Mouse (Mus musculus): ENCODE measurements around the gene Cecr2. TPM values are rescaled to one million over a fixed set of nuclear protein-coding genes. Genes with fewer than 3 reads are reported as not detected.

The Cecr2 gene
- total RNA-seq, 4 experiments from 2014 or later: 6.0 to 15.5 (median 13.8) TPM

DNA sequence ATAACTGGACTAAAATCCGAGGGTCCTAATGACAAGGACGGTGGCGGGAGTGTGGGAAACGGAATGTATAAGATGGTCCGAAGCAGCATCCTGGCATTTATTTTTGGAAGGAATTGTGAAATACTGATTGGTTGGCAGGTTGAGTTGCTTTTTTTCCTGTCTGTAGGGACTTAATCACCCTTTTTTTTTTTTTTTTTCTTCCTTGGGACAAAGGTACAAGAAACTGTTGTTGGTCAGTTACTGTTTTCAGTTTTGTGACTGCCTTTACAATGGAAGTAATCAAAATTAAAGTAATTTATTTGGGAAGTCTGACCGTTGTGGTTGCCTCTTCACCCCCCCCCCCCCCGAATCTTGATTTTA lies 1.2 kb downstream of the Cecr2 start:
- DNase-seq (ENCODE audit: low spot score in 2 of 2): no peak

DNA sequence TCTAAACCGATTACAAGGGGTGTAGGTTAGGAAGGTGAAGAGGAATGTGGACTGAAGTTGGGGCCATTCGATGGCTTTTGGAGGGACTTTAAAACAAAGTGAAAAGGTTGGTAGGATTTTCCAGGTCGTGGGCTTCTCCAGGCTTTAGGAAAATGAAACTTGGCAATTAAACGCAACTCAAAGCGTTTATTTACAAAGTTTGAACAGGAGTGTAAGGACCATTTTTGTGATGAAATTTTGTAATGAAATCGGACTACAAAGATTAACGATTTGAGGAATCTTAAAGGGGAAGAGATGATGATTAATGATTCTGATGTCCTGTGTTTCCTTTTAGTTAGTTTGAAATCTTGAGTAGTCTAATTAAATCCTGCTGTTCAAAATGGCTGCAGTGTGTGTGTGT lies 1.7 kb downstream of the Cecr2 start:
- no peak for DNase-seq (ENCODE audit: low spot score in 2 of 2)

DNA sequence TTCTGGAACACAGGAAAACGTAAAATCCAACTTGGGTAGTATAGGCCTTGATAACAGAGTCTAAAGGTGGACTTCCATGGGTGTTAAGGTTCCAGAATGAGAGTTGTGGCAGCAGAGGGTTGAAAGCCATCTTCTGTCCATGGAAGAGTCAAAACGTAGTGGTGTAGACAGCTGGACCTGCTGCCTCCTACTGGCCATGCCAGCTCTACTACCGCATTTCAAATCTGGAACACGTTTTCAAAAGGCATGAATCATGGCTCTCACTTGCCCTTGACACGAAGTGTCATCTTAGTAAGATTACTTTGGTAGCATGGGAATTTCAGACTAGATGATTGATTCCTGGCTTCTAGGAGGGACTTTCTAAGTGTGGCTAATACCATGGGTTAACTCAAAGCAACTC lies 8.0 kb downstream of the Cecr2 start:
- DNase-seq (ENCODE audit: low spot score in 2 of 2): no peak

DNA sequence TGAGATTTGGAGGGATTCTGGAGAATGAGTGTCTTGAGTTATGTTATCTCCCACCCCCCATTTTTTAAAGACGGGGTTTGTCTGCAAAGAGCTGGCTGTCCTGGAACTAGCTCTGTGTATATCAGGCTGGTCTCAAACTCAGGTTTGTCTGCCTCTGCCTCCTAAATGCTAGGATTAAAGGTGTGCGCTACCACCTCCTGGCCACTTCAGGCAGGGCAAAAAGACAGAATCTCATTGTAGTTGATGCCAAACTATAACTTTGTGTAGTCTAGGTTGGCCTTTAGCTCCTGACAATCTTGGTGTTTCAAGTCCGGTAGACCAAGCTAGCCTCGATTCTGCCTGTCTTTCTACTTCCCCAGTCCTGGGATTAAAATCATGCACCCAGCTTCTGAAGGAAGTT lies 8.7 kb downstream of the Cecr2 start:
- no peak for DNase-seq (ENCODE audit: low spot score in 2 of 2)

DNA sequence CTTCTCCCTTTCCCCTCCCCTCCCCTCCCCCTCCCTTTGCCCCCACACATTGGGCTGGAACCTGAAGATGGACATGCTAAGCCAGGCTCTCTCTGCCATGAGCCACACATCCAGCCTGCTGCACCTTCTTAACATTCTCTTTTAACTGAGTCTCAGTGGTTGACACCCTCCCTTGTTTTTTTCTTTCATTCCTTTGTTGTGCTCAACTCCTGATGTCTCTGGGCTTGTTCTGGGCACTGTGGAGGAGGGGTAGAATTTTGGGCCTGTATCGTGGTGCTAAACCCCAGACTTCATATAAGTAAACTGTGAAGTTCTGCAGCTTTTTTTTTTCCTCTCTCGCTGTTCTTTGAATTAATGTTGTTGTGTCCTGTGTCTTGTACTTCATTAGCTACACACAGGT lies 9.8 kb downstream of the Cecr2 start:
- no peak for DNase-seq (ENCODE audit: low spot score in 2 of 2)

DNA sequence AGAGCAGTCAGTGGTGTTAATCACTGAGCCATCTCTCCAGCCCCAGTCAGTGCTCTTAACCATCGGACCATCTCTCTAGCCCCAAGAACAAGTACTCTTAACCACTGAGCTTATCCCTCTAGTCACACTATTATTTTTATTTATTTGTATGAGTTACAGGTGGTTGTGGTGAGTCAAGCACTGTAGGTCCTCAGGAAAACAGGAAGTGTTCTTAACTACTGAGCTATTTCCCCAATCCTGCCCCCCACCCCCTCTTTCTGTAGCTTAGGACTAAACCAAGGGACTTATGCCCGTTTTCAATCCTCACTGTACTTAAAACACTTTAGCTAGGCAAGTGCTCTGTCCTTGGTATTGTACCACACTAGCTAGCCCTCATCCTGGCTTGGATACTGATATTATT lies 17.2 kb downstream of the Cecr2 start:
- no peak for DNase-seq (ENCODE audit: low spot score in 2 of 2)

DNA sequence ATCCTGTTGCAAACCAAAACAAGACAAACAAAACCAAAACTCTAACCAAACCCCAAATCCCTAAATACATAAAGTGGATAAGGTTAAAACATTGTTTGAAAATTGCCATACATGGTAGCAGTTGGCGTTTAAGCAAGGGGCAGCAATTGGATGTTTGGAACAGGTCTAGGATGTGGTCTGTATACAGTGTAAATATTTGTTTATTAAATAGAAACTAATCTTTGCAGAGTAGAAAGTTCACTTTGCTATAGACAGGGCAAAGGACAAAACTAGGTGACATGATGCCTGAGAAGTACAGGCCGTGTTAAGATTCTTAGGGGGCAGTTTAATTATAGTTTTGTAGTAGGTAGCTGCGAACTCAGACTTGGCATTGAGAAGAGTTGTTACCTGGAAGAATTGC lies 18.6 kb downstream of the Cecr2 start:
- no peak for DNase-seq (ENCODE audit: low spot score in 2 of 2)

DNA sequence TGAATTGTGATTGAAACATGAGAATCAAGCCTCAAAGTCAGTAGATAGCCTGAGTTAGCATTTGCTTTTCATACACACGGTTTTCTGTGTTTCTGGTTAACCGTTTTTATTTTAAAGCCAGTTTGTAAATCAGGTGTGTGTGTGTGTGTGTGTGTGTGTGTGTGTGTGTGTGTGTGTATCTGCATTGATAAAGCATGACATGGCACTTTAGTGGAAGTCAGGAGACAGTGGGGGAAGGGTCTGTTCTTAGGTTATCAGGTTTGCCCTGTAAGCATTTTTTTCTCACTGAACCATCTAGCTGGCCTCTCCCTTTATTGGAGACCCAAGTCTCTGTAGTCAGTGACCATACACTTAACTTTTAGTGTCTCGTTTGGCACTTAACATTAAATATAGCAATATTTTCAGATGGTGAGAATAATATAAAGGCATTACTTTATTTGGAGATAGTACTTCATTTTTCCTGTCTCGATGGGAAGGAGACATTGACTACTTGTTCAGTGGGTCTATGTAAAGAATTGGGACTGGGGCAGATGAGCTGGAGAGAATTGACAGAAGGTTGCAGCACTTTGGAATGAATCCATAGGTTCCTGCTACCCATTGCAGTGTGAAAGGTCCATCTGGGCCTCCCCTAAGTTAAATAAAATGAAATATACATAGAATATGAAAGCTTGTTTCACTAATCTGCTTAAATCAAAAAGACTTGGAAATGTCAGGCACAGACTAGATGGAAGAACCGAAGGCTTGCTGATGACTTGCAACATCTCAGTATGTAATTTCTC lies 20.9 kb downstream of the Cecr2 start:
- no peak for DNase-seq (ENCODE audit: low spot score in 2 of 2)

DNA sequence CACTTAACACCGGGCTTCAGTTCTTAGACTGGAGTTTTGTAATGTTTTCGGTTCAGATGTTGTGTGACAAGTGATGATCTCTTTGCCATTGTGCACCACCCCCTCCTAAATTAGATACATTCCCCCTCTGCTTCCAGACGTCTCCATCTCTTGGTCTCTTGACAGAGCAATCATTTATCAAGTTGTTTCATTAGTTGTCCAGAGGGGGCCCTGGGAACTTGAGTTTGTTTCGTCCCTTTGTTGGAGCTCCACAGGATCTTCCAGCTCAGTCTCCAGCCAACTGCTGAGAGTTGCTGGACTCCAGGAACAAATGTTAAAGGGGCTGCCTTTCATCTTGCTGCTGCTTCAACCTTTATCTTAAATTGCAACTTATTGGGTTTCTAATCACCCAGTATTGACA lies 34.1 kb downstream of the Cecr2 start:
- no peak for DNase-seq (ENCODE audit: low spot score in 2 of 2)

DNA sequence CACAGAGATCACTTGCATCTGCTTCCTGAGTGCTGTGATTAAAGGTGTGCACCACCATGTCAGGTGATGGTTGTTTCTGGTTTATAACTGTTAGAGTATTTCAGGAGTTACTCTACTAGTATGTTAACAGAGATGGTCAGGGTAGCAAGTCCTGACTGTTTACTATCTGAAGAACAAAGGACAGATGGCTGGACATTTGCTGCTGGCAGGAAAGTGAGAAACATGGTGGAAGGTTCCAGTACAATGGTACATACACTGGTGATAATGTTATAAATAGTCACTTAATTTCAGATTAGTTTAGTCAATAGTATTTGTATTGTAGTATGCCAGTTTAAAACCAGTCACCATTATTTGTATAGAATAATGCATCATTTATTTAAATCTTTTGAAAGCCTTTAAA lies 38.2 kb downstream of the Cecr2 start:
- DNase-seq (ENCODE audit: low spot score in 2 of 2): no peak

DNA sequence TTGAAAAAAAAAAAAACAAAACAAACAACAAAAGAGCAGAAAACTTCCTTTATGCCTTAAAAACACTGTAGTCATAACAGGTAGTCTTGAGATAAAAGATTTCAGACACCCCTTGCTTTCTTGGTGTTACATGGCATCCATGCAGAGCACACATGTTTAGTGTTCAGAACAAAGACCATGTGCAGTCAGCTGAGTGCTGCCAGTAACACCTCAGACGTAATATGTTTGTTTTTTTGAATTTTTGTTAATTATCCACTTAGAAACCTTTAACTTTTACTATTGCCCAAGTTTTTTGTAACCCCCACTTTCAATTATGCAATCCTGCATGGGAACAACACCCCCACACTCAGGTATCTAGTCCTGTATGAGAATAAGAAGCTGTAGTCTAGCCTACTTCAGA lies 42.6 kb downstream of the Cecr2 start:
- DNase-seq (ENCODE audit: low spot score in 2 of 2): no peak

DNA sequence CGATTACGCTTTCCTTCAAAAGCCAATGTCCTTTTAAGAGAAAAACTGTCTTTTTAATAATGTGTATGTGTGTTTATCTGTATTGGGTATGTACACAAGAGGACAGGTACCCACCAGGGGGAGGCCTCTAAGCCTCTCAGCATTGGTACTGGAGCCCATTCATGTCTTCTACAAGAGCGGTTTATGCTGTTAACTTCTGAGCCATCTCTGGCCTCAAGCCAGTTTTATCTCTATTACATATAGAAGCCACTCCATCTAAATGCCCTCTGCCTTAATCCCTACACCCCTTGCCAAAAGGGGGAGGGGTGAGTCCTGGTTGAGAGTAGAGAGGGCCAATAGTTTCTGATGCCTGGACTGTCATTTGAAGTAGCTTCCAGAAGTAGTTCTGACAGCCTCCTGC lies 48.6 kb downstream of the Cecr2 start:
- DNase-seq (ENCODE audit: low spot score in 2 of 2): no peak

DNA sequence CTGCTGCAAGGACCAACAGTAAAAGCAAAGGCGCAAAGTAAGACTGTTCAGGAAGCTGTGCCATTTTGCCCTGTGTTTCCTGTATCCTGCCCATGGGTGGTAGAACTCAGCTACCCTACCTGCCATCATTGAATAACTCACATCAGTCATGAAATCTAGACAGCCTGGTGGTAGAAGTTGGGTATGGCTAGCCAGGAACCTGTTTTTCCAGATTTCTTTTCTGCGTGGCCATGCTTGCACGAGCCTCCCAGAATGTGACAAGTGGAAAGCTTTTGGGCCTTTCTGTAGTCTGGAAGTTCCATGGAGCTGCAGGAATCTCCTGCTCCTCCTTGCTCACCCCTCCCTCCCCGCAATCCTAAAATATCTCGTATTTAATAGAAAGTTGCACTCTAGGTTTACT lies 49.1 kb downstream of the Cecr2 start:
- no peak for DNase-seq (ENCODE audit: low spot score in 2 of 2)

DNA sequence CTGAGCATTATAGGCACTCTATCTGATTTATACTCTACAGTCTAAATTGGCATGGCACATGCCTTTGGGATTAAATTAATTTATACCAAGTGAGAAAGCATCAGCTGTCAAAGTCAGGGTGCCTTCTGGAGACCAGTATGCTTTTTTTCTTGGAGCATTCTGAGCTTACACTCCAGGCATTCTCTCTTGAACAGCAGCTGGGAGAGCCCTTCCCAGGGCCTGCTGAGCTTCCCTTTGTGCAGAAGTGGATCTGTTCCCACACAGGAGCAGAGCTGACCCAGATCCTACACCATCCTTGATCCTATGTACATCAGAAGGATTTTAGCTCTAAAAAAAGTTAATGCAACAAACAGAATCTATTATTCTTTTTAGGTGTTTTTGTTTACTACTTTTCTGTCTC lies 49.7 kb downstream of the Cecr2 start:
- DNase-seq (ENCODE audit: low spot score in 2 of 2): no peak

DNA sequence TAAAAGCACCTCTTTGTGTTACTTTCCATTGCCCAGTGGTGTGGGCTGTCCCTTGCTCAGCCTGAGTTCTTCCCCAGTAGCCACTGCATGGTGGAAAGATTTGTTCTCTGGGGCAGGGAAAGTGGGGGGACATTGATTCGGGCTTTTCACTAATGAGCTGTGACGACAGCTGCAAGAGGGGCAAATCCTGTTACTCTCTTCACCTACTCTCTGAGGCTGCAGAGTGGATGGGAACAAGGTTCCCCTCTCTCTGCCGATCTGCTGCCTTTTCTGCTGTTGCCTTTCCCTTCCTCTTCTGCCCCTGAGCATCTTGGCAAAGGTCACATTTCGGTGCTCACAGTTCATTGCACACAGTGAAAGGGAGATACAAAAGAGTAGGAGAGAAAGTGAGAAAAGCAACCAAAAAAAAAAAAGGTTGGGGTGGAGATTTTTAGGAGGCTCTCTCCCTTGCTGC lies 50.4 kb downstream of the Cecr2 start:
- DNase-seq (ENCODE audit: low spot score in 2 of 2): no peak

DNA sequence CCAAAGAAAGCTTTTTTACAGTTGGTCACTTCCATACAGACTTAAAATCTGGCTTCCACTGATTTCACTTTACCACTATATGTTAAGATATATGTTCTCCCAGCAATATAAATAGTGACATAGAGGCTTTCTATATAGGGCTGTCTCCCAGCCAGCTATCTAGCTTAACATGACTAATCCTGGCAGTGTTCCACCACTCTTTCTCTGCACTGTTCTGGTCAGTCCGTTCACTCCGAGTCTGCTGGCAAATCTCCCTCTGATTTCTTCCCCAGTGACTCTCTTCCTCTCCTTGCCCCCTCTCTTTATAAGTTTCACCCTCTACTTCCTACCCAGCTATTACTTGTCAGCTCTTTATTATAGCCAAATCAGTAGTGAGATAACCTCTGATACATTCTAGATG lies 59.8 kb downstream of the Cecr2 start:
- no peak for DNase-seq (ENCODE audit: low spot score in 2 of 2)

DNA sequence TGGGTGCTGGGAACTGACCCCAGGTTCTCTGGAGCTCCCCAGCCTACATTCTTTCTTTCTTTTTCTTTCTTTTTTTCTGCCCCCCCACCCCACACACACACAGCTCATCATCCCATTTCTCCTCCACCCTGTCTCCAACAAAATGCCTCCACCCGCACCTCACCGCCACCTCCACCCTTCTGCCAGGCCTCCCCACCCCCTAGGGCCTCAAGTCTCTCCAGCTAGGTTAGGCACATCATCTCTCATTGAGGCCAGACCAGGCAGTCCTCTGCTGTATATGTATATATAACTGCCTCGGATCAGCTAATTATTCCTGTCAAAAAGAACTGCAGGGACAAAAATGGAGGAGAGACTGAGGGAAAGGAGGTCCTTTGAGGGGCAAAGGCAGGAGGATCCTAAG lies 69.8 kb downstream of the Cecr2 start:
- DNase-seq (ENCODE audit: low spot score in 2 of 2): no peak

DNA sequence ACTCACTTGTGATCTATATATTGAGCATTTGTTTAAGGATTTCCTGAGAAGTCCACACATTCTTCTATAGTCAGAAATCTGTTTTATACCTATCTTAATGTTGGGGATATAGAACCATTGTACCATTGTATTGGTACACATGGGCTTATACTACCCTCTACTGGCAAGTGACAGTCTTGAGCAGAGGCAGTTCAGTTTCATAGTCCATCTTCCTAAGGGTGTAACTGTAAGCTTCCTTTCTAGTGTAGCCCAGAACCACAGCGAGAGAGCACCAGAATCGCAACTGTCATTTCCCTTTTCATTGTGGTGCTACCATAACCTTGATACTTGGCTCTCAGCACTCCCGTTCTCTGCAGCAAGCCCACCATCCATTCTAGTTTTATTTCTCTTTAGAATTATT lies 70.4 kb downstream of the Cecr2 start:
- no peak for DNase-seq (ENCODE audit: low spot score in 2 of 2)

DNA sequence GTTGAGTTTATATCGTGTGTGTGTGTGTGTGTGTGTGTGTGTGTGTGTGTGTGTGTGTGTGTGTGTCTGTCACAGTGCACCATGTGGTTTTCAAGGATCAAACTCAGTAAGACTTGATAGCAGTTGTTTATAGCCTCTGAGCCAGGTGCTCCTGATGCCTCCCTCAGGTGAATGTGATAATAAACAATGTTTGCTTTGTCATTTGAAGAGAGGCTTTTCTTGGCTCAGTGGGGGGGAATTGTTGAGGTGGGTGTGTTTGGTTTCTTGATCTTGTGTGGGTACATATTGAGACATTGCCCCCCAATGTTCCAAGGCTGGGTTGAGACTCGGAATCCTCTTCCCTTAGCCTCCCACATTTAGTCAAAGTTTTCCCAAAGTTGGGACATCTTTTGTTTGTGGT lies 77.0 kb downstream of the Cecr2 start:
- DNase-seq (ENCODE audit: low spot score in 2 of 2): no peak

DNA sequence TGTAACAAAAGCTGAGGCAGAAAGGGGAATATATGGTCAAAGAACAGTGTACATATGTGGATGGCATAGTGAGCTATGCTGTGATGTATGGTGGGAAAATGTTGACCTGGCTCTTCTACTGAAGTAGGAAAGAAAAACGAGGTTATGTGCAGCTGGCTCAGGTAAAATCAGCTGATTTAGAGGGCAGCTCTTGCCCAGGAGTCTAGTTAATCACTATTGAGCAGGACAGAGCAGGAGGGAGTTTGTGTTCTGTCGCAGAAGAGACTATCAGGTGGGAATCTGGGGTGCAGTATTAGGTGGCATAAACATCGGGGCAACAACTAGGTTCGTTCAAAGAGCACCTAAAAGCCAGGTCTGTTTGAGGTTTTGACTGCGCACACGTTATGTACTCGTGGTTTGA lies 78.1 kb downstream of the Cecr2 start:
- DNase-seq (ENCODE audit: low spot score in 2 of 2): no peak

DNA sequence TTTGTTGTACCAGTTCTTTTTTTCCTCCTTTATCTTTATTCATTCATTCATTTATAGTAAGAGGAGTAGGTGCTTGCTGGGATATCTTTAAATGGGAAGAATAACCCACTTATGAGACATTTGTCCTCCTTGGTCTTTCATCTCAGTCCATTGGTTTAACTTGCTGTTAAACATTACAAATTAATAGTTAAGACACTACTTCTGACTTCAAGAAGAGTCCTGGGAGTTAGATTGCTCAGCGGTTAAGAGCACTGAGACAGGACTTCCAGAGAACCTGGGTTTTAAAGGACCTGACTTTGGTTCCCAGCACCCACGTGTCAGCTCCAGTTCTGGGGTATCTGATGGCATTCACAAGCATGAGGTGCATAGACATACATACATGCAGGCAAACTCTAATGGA lies 80.2 kb downstream of the Cecr2 start:
- DNase-seq (ENCODE audit: low spot score in 2 of 2): no peak

DNA sequence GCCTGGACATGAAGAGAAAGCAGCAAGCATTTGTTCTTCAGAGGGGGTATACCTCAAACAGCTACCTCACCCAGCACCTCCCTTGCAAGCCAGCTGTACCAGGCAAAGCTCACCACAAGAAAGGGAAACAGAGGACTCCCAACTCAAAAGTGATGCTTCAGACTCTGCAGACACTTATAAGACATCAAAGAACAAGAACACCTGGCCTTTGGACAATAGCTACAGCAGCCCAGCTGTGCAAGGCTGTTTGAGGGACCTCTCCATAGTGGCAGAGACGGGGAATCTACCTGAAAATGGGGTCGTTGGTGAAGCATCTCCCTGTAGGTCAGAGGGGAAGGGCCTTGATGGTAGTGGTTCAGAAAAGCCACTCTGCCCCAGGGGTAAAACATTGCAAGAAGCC lies 95.0 kb downstream of the Cecr2 start:
- no peak for DNase-seq (ENCODE audit: low spot score in 2 of 2)

DNA sequence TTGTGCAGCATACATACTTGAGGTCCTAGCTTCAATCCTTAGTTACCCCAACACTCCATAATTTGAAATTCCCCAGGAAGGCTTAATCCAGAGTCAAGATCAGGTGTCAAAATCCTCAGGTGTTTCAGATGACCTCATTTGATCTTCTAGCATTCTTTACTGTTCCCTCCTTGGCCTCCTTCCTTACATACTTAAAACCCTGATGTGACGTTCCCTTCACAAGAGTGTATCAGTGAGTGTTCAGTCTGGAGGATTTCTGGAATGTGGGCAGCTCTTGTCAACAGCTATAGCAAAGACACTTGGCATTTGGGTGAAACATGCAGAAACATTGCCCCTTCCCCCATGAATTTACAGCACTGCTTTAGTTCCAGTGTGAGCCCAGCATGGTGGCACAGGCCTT lies 103.8 kb downstream of the Cecr2 start:
- no peak for DNase-seq (ENCODE audit: low spot score in 2 of 2)

DNA sequence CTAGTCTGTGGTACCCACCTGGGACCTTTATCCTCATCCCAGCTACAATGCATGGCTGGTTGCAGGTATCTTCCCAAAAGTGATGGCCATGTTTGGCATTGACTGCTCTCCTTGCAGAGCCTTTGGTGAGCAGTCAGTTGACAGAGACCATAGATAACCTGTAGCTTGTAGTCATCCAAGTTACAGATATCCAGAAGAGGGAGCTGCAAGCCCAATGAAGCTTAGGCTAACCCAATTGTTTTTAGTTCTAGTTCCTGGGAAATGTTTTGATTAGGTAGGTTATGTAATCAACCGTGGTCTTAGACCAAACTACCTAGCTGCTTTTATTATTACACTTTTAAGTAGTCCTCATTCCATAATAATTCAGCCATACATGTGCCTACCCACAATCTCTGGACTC lies 105.2 kb downstream of the Cecr2 start:
- no peak for DNase-seq (ENCODE audit: low spot score in 2 of 2)

Data from gastrocnemius, adult 8-10 months (tissue).